Mouse (Mus musculus) adrenal gland, adult 8-10 months (tissue): ENCODE results near the gene Lrmda. TPM values are rescaled to one million over a fixed set of nuclear protein-coding genes. Genes with fewer than 3 reads are reported as not detected.

Experiments
- DNase-seq: peaks from one replicate; pipeline ENCODE4 v3.0.0; 2022
- total RNA-seq, 4 experiments: library from RNA; stranded (reverse); gene quantifications; 2 replicates each; pipeline ENCODE4 v1.2.4; 2022

Lrmda gene
- total RNA-seq, 4 experiments from 2014 or later = 3.4 to 8.5 (median 5.7) TPM

GRCm38 (mm10) chr14:22161416-22161815 lies 141.9 kb downstream of the Lrmda start:
- DNase-seq = no peak

GRCm38 (mm10) chr14:22167285-22167684 lies 147.8 kb downstream of the Lrmda start:
- DNase-seq = no peak

GRCm38 (mm10) chr14:22168077-22168794 lies 148.7 kb downstream of the Lrmda start:
- DNase-seq = no peak

- DNase-seq = no peak
Measured at GRCm38 (mm10) chr14:22168795-22169568, 149.5 kb downstream of the Lrmda start.

GRCm38 (mm10) chr14:22174757-22175156 lies 155.2 kb downstream of the Lrmda start:
- DNase-seq = no peak

GRCm38 (mm10) chr14:22179761-22180160 lies 160.2 kb downstream of the Lrmda start:
- no peak for DNase-seq

GRCm38 (mm10) chr14:22181508-22181907 lies 162.0 kb downstream of the Lrmda start:
- DNase-seq = no peak

GRCm38 (mm10) chr14:22183195-22183594 lies 163.7 kb downstream of the Lrmda start:
- DNase-seq = no peak

- no peak for DNase-seq
Measured at GRCm38 (mm10) chr14:22185452-22185851, 165.9 kb downstream of the Lrmda start.

- no peak for DNase-seq
Measured at GRCm38 (mm10) chr14:22190111-22190510, 170.6 kb downstream of the Lrmda start.

- no peak for DNase-seq
Measured at GRCm38 (mm10) chr14:22192185-22192584, 172.7 kb downstream of the Lrmda start.

GRCm38 (mm10) chr14:22198021-22198420 lies 178.5 kb downstream of the Lrmda start:
- DNase-seq = no peak

- no peak for DNase-seq
Measured at GRCm38 (mm10) chr14:22198641-22199425, 179.3 kb downstream of the Lrmda start.

- no peak for DNase-seq
Measured at GRCm38 (mm10) chr14:22201667-22202066, 182.2 kb downstream of the Lrmda start.

GRCm38 (mm10) chr14:22210601-22211000 lies 191.1 kb downstream of the Lrmda start:
- DNase-seq = no peak

GRCm38 (mm10) chr14:22218183-22218582 lies 198.7 kb downstream of the Lrmda start:
- no peak for DNase-seq

- no peak for DNase-seq
Measured at GRCm38 (mm10) chr14:22222038-22222437, 202.5 kb downstream of the Lrmda start.

GRCm38 (mm10) chr14:22222574-22222973 lies 203.1 kb downstream of the Lrmda start:
- no peak for DNase-seq

GRCm38 (mm10) chr14:22226205-22226604 lies 206.7 kb downstream of the Lrmda start:
- no peak for DNase-seq

GRCm38 (mm10) chr14:22228253-22228968 lies 208.9 kb downstream of the Lrmda start:
- DNase-seq = no peak

GRCm38 (mm10) chr14:22240315-22240714 lies 220.8 kb downstream of the Lrmda start:
- DNase-seq = no peak

- DNase-seq = no peak
Measured at GRCm38 (mm10) chr14:22255458-22255857, 235.9 kb downstream of the Lrmda start.
